Mouse (Mus musculus) retina, postnatal 1 day (tissue): ENCODE data around the gene Naglu.
"Not testable (repeated sequence)": the region's sequence is repeated elsewhere in the genome, so short reads cannot be mapped to it uniquely, and the experiment has no call there.

Experiments used
- DNase-seq: peaks from one replicate; pipeline ENCODE4 v3.0.0-alpha.2; 2012

Gene Naglu

DNA sequence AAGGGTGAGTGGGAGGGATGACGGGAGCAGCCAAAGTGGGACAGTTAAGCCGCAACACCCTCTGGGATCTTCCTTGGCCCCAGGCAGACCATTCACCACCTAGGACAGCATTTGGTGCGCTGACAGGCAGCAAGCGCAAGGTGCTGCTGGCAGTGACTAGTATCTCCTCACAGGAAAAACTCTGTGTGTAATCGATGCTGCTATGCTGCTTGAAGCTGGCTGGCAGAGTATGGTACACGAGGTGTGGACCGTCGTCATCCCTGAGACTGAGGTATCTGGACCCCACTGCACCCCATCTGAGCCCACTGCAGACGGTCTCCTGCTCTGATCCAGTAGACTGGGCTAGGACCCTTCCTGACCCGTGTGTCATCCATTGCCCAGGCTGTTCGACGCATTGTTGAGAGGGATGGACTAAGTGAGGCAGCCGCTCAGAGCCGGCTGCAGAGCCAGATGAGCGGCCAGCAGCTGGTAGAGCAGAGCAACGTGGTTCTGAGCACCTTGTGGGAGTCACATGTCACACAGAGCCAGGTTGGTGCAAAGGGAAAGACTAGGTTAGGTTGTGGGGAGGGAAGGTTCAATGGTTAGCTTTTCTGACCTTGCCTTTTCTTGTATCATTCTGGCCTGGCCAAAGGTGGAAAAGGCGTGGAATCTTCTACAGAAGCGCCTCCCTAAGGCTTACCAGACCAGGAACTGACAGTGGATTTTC, 16.0 kb downstream of the Naglu start:
- no peak for DNase-seq

DNA sequence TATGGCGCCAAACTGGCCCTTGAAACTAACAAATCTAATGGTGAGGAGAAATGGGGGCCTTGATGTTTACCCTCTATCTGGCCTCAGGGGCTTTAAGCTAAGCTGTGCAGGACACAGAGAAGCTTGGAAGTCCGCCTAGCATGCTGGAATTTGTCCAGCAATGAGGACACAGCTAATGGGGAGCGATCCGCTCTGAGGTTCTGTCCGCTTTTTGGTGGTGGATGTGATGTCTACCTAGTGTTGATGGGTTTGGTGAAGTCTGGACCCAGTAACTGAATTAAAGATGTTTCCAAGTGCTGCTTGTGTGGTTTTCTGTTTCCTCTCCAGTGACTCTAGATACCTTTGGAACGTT, 16.5 kb downstream of the Naglu start:
- DNase-seq: no peak

DNA sequence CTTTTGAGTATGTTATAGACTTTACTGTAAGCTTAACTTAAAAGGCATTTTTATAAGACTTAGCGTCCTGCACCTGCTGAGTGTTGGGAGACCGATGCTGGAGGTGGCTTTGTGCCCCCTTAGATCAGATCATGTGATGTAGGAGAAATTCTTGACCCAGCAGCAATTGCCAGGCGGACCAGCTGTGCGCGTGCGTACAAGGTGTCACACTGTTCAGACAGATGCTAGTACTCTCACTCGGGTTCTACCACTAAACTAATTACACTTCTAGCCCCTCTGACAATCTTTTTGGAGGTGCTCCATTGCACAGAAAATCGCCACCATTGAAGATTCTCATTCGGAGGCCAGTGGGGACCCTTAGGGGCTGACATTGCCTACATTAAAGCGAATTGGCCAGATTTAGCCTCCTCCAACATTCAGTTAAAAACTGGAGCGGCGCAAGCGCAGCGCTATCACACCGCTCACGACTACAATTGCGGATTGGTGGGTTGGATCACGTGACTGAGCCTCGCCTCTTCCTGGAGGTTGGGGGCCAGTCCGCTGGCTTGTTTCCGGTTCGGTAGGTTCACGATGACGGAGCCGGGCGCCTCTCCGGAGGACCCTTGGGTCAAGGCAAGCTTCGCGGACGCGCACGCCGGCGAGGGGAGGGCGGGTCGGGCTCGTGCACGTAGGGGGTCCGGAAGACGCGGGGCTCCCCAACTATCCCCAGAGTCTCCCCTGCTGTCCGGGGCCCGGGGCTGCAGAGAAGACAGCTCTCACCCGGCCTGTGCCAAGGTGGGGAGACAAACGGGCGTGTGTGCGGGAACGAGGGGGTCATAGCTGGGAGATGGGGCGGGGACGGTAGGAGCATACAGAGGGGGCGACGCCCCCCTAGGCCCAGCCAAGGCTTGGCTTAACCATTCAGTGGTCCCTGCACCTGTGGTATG, 17.2 kb downstream of the Naglu start, which contains the start of gene Mlx:
Gene Mlx (plus strand): TSS at position 522 of the 926 bp plus-strand sequence.
- peak; percentile 96 for DNase-seq

DNA sequence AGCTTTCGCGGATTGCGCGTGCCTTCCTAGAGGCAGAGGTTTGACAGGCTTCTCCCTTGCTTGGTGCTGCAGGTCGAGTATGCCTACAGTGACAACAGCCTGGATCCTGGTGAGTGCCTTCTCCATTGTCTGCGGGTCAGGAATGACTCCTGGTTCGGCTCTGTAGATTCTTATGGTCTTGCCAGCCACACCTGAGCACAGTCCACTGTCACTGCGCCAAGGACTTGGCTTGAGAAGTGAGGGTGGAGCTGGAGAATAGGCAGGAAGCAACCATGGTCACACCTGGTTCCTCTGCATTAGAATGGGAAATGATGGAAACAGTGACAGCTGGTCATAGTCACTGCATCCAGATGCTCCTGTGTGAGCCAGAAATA, 17.9 kb downstream of the Naglu start:
- no peak for DNase-seq

DNA sequence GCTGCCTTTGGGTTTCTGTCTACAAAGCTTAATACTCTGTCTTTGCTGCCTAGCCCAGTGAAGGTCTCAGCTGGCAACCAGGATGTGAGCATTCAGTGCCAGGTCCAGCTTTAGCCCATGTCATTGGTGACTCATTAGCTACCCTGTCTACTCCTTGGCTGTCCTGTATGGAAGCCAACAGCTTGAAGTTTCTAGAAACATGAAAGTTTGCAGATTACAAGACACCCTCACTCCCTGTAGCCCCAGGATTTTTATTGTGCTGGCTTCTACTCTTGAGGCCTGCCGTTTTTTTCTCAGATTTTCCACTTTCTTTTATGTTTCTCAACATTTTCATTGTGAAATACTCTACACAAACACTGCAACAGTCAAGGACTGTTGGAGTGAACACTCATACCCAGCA, 20.1 kb downstream of the Naglu start:
- no peak for DNase-seq

DNA sequence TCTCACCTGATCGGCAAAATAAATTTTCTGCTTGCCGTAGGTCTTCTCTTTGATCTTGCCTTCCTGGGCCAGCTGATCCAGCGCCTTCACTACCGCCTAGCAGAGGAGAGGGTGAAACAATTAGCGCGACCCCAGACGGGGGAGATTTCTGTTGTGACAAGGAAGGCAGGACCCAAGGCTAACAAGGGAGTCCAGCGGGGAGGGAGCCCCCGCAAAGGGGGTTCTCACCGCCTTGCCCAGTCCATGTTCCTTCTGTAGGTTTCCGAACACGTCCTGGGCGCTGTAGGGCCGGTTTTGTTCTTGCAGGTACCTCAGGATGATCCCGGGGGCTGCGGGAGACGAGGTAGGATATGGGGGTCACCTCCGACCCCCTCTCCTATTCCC, 25.1 kb downstream of the Naglu start:
- DNase-seq: no peak

DNA sequence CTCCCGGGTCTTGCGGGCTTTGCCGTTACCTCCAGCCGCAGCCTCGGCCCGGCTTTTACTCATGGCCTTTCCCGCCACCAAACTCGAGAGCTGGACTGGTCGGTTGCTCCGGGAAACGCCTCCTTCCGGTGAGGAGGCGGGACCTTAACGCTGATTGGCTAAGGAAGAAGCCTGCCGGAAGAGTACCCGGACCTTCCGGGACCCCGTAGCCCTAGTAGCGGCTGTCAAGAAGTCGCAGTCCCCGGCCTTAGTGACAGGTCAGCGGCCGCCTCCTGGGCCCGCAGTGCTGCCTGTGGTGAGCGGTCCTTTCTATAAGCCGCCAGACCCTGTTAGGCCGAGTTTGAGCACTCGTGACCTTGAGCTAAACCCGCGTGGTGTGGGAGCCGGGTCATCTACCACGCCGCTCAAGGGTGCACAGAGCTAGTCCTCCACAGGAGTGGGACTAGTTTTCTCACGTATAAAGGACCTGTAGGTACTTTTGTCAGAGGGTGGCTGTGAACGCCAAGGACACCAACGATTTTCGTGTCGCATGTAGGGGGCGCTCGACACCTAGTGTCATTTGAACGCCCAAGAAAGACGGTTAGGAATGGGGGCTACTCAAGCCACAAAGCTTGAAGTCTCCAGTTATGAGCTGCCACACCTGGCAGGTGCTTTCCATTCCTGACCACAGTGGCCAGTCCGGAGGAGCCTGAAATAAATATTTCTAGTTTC, 25.7 kb downstream of the Naglu start, which contains the start of gene Psmc3ip:
Gene Psmc3ip (minus strand): TSS at position 123 of the 711 bp plus-strand sequence.
- DNase-seq: peak; percentile 97

DNA sequence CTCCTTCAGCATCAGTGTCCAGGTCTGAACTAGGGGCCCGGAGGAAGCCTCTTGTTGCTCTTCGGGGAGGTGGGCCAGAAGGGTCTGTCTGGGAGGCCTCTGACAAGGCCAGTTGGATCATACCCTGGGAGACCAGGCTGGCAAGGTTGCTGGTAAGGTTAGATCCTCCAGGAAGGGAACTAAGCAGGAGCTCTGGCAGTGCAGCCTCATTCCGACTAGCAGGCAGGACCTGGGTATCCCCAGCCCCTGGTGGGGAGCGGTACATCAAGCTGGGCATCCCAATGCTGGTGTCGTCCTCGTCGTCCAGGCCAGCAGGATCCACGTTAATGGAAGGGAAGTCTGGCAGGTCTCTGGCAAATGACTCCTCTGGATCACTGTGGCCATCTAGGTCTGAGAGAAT, 28.4 kb downstream of the Naglu start:
- no peak for DNase-seq

DNA sequence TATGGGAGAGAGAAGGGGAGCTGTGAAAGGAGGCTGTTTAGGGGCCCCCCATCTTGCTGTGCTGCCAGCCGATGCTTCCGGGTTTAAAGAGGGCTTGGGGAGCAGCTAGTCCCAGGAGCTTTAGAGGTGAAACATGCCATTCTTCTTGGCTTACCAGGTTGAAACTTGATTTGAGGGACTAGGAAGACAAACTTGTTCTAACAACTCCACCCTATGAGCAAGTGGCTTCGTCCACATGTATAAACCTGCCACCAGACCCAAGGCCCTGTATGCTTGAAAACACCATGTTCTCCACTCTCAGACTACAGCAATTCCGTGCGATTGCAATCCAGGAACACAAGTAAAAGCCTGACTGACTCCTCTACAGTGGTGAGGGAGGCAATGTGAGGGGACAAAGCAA, 33.2 kb downstream of the Naglu start:
- DNase-seq: no peak

DNA sequence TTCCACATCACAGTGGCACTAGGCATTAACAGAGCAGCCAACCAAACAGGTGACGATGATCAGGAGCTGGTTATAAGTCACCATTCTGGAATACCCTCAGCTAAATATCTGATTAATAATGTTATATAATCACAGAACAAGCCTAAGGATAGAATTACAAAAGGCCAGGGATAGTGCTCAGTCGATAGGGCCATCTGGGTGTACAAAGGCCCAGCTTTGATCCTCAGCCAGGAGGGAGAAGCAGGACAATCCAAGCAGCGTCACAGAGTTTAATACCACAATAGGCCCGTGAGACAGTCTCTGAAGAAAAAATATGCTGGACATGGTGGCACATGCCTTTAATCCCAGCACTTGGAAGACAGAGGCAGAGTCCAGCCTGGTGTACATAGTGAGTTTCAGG, 39.5 kb downstream of the Naglu start:
- no peak for DNase-seq

DNA sequence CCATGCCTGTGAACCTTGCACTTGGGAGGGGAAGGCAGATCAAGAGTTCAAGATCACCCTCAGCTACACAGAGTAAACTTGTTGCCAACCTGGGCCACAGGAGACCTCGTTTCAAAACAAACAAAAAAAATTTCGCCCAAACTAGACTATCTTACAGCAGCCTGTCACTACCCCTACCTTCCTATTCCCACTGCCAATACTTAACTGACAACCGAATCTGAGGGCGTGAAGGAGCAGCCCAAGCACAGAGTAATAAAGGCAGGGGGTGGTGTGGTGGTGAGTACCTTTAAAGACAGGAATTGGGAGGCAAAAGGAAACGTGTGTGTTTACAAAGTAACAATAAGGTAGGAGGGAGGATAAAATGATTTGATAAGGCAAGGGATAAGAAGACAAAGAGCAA, 40.9 kb downstream of the Naglu start:
- DNase-seq: no peak

DNA sequence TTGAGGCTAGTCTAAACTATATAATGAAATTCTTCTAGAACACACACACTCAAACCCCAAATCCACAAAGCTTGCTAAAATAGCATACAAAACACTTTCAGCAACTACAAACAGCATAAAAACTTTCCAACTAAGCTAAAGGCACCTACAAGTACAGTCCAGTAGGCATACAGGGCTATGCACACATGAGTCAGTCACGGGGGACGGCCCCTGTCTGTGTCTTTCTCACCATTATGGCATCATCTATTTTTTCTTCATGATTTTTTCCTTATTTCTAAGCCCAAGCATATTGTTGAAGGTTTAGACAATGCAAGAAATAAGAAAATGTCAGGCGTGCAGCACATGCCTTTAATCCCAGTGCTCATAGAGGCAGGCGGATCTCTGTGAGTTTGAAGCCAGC, 41.4 kb downstream of the Naglu start:
- DNase-seq: no peak

DNA sequence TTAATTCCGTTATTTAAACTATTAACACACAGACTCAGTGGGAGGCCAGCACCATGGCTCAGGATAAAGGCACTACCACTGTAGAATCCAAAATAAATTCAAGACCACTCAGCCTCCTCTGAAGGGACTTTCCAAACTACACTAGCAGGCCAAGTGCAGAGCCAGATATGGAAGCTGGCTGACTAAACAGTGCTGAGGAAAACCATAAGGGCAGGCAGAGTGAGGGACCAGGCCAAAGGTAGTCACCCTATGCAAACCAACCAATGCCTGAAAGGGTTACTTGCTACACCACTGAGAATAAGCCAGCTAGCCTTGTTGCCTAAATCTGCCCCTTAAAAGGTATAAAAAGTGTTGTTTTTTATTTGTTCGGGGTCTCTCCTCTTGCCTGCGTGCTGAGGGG, 42.4 kb downstream of the Naglu start:
- DNase-seq: no peak

DNA sequence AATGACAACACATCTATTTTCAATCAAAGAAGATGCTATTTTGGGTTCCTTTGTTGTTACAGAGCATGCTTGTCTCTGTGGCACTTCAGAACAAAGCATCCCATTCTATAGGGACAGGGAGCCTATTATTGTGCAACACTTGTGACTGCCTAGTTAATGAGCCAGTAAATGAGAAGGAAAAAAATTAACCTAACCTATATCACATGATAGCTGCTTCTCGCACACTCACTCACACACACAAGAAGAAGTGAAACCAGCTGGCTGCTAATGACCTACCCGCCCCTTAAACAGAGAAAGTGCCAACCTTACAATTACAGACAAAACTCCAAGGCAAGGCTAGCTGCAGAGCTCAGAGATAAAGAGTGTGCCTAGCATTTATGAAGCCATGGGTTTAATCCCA, 45.8 kb downstream of the Naglu start:
- peak; percentile 85 for DNase-seq

DNA sequence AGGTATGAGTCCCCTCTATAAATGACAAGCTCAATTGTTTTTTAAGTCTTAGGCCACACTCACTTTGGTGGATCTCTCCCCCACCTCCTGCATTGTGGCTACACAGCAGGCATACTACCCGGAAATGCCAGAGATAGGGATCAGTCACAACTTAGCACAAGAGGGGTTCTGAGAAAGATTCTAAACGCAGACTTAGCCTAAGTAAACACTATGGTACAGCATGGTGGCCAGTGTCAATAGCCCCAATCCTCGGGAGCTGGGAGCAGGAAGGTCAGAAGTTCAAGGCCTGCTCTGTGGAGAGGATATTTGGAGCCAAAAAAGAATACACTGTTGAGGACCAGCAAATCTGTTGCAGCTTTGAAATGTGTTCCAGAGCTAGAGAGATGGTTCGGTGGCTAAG, 48.3 kb downstream of the Naglu start:
- no peak for DNase-seq

DNA sequence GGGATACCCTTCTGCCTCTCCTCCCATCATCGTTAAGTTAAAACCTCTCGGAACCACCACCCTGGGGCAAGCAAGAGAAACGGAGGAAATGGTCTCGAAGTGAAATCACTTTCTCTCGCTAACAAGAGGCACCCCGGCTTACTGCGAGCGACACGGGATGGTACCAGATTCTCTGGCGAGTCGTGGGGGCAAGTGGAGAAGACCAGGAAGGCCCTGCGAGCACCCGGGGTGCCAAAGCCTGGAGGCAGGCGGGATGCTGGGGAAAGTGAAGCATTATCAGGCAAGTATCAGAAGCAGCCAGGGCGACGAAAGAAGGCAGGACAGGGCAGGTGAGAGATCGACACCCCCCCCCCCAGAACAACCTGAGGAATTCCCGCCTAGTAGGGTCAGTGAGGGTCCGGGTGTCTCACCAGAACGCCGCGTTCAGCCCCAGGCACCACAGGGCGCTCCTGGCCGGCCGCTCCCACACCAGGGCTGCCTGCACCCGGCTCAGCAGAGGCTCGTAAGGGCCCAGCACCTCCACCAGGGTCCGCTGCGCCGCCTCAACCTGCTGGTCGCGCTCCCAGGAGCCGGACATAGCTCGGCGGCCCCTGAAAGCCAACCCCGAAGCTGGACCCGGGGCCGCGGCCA, 49.4 kb downstream of the Naglu start:
- DNase-seq: no peak

DNA sequence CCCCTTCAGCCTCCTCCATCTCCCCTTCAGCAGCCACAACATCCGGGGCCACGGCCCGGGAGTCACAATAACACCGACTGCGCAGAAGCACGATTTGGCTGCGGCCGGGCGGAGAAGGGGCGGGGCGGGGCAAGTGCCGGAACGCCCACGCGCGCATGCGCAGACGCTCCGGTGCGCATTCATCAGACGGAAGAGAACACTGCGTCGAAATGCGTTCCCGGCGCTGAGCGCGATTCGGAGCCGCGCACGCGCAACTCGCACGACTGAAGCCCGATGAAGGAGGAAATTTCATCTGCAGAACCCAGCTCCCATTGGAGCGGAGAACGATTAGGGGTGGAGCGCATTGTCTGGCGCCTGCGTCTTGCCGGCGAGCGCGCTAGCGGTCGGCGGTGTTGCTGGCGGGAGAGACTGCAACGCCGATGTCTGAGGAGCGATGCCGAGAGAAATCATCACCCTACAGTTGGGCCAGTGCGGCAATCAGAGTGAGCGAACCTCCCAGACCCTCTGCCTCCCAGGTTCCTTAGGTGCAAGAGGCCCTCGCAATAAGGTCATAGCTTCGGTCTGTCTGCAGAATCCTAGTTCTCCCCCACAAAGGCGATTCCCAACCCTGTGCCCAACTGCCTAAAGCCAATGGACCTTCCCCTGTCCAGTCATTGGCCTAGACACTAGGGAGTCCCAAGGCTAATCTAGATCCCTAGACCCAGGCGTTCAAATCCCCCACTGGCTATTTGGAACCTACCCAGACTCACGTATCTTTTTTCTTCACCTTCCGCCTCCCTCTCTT, 50.1 kb downstream of the Naglu start, which contains the start of the genes Retreg3 and Tubg1:
Gene Retreg3 (minus strand): TSS at position 133 of the 784 bp plus-strand sequence.
Gene Tubg1 (plus strand): TSS at position 178 of the 784 bp plus-strand sequence.
- DNase-seq: peak; percentile 100

DNA sequence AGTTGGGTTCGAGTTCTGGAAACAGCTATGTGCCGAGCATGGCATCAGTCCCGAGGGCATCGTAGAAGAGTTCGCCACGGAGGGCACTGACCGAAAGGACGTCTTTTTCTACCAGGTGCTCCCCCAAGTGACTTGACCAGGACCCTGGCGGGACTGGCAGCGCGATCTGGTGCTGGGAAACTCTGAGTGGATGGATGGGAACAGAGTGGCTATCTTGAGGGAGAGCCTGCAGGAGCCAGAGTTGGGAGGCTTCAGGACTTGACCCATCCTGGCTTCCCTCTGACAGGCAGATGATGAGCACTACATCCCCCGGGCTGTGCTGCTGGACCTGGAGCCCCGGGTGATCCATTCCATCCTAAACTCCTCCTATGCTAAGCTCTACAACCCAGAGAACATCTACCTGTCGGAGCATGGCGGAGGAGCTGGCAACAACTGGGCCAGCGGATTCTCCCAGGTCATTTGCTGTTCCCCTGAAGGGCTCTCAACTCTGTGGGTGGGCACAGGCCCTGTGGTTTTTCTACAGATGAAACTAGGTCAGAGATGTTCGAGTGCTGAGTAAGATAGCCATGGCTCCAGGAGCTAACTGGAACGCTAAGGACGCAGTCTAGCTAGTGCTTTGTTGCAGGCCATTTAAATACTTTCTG, 50.9 kb downstream of the Naglu start:
- DNase-seq: peak; percentile 32

DNA sequence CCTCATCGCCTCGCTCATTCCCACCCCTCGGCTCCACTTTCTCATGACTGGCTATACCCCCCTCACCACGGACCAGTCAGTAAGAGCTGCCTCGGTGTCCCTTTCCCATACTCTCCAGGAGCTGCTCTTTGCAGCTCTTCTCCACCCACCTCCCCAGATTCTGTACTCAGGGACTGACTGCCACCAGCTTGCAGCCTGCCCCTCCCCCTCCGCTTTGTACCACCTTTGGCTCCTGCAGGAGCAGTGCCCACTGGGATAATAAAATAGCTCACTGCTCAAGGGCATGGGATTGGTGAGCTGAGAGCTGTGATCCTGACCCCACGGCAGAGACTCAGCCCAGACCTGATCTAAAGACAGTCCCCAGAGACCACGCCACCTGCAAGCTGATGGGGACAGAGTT, 54.7 kb downstream of the Naglu start:
- DNase-seq: not testable (repeated sequence)

DNA sequence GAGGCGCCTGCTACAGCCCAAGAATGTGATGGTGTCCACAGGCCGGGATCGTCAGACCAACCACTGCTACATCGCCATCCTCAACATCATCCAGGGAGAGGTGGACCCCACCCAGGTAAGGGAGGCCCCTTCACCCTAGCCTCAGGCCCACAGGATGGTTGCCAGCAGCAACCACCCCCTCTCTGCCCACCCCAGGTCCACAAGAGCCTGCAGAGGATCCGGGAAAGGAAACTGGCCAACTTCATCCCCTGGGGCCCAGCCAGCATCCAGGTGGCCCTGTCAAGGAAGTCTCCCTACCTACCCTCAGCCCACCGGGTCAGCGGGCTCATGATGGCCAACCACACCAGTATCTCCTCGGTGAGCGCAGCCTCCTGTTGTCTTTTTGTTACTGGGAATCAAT, 55.2 kb downstream of the Naglu start:
- not testable (repeated sequence) for DNase-seq

DNA sequence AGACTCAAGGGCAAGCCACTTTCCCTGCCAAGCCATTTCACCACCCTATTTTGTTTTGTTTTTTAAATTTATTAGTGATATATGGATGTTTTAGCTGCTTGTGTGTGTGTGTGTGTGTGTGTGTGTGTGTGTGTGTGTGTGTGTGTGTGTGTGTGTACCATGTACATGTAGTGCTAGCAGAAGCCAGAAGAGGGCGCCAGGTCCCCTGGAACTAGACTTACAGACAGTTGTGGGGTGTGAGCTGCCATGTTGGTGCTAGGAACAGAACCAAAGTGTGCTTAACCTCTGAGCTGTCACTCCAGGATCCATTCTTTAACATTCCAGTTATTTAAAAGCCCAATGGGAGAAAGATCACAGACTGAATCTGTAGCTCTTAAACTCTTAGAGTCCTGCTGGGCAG, 57.3 kb downstream of the Naglu start:
- no peak for DNase-seq
